Mouse (Mus musculus) heart, postnatal 4 days (tissue): ENCODE measurements around the gene Astn2. TPM values are rescaled to one million over a fixed set of nuclear protein-coding genes. Genes with fewer than 3 reads are reported as not detected.

Source experiments
- DNase-seq: peaks from one replicate; pipeline ENCODE4 v3.0.0; 2021
- total RNA-seq, 2 experiments: library from RNA; stranded (reverse); gene quantifications; 2 replicates each; pipeline ENCODE4 v1.2.3; 2021

The Astn2 gene
- total RNA-seq, 2 experiments from 2014 or later, result 2.7 to 3.5 TPM

DNA sequence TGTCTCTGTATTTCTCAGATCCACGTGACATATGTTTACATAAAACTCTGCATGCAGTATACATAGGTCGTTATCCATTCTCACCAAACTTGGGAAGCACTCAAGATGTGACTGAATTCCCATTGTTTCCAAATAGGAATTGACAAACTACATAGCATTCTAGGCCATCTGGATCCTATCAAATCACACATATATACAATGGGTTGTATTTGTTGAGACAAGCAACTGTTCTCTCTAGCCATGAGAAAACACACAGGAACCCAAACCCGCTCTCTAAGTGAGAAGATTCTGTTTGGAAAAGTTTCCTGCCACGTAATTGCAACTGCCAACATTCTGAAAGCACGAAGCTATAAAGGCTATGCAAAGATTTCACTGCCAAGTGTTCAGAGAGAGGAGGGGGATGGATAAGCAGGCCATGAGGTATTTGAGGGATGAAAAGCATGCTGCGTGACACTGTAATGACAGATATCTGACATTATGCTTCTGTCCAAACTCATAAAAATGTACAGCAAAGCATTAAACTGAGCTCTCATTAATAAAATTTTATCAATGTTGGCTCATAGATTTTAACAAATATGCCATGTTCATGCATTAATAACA, 732.7 kb downstream of the Astn2 start:
- no peak for DNase-seq

- no peak for DNase-seq
These were observed 737.3 kb downstream of the Astn2 start for GRCm38 (mm10) chr4:65667030-65667610.

GRCm38 (mm10) chr4:65663176-65663575, 741.2 kb downstream of the Astn2 start:
- DNase-seq, result no peak

- peak; percentile 89 for DNase-seq
These were observed 749.7 kb downstream of the Astn2 start for GRCm38 (mm10) chr4:65654723-65655122.

- no peak for DNase-seq
These were observed 761.8 kb downstream of the Astn2 start for GRCm38 (mm10) chr4:65642611-65643010.

- DNase-seq, result no peak
These were observed 766.2 kb downstream of the Astn2 start for GRCm38 (mm10) chr4:65638231-65638630.

DNA sequence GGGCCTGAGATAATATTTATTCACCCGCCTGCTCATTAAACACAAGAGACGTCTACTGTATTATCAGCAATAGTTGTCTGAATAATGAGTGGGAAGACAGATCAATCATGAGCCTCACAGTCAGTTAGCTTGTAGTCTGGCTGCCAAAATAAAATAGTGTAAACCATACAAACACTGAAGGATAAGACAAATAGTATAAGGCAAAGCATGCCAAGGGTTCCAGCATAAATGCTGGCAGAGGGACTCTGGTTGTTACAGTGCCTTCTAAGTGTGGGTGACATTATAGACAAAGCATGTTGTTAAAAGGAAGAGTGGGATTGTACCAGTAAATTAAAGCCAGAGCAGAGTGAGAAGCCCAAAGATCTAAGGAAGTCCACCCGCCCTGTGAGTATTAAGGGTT, 784.3 kb downstream of the Astn2 start:
- DNase-seq, result no peak

DNA sequence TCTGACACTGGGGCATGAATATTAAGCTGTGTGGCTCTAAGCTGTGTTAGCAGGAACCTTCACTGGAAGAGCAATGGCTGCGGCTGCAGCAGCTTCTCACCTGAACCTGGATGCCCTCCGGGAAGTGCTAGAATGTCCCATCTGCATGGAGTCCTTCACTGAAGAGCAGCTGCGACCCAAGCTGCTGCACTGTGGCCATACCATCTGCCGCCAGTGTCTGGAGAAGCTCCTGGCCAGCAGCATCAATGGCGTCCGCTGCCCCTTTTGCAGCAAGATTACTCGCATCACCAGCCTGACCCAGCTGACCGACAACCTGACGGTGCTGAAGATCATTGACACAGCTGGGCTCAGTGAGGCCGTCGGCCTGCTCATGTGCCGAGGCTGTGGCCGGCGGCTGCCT, 791.3 kb downstream of the Astn2 start:
- DNase-seq, result no peak

GRCm38 (mm10) chr4:65610896-65611295, 793.5 kb downstream of the Astn2 start:
- no peak for DNase-seq

DNA sequence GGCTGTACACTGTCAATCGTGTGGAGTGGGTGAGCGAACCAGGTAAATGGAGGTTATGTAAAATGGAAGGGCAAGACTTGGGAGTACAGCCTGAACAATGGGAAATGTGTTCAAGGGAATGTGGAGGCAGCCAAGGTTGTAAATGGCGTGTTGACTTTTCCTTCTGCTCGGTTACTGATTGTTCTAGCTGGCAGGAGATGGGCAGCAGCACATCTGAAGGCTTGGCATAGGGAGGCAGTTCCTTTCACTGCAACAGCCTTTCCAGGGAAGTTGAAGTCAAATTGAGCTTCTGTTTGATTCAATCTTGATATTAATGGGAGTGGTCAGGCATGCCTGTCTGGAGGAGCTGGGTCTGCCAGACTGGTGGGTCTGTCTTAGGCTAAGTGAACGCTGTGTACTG, 794.1 kb downstream of the Astn2 start:
- no peak for DNase-seq

DNA sequence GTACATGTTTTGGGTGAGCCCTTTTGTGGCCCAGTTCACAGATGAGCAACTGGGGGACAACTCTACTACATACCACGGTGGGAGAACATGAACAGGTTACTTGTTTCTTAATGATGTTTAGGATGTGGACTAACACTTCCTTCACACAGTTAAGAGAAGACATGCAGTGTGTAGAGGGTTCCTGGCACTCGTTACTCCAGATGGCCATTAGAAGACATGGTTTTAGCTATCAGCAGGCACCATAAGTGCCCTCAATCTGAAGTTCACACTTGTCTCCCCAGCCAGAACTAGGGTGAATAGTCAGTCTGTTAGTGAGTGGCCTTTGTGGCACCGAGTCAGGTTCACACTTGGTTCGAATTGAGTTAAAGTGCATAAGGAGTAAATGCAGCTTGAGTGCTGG, 796.3 kb downstream of the Astn2 start:
- no peak for DNase-seq

DNA sequence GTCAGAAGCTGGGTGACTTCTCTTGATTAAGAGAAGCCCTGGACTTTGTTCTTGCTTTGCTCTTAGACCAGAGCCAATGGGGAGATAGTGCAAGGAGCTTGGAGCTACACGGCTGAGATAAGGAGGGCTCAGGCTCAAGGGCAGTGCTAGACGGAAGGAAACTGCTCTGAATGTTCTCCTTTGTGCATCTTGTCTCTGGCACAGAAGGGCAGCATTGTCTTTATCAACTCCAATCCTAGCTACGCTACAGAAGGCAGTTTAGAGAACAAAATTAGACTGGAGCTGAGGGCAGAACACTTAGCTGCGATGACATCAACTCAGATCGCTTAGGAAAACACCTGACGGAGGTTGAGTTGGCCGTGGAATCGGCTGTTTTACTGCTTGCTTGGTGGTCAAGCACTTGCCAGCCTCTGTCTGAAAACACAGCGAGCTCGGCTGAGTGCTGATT, 797.2 kb downstream of the Astn2 start:
- no peak for DNase-seq

DNA sequence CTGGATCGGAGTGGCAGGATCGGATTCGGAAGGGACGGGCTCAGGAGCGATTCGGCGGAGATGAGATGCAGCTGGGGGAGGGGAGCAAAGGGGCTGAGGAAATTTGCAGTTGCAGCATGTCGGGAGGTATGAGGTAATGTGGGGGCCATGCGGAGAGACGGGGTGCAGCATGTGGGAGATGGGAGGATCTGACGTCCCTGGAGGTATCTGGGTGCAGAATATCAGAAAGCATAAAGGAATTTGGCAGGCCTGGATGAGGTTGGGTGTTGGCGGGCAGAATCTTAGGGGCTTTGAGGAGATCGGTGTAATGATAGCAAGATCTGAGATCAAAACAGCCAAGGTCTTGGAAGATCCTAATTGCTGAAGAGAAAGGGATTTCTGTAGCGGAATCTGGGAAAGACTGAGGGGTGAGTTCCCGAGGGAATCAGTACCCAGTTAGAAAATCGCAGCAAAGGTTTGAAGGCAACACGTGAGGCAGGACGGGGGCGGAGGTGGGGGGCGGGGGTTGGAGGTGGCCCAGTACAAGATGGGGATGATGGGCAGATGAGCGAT, 799.2 kb downstream of the Astn2 start:
- DNase-seq, result no peak

DNA sequence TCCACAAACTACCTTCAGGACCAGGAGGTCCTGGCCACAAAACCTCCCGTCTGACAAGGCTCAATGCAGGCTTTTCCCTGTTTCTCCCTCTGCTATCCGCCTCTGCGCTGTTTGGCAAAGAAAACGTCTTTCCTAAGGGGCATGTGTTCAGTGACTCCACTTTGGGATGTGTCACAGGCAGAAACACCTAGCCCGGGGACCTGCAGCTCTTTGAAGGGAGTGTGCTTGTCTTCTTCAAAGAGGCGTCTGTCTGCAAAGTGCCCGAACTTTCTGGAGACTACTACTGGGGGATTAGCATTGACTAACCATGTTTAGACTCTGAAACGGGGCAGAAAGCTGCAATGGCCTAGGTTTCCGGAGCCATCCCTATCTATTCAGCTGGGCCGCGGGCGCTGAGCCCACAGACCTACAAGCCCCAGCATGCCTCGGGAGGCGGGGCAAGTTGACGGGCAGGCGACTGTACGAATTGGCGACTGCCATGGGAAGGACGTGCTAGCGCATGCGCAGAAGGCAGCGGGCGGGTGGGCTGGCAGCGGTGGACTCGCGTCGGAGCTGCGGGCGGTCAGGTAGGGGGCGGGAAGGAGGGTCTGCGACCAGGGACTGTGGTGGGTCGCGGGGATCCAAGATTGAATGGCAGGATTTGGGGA, 799.8 kb downstream of the Astn2 start, which contains the start of gene Trim32:
Gene Trim32, plus strand, starts transcription at position 483 of the 647 bp plus-strand sequence.
- peak; percentile 100 for DNase-seq

- DNase-seq, result no peak
These were observed 809.6 kb downstream of the Astn2 start for GRCm38 (mm10) chr4:65594601-65595369.

DNA sequence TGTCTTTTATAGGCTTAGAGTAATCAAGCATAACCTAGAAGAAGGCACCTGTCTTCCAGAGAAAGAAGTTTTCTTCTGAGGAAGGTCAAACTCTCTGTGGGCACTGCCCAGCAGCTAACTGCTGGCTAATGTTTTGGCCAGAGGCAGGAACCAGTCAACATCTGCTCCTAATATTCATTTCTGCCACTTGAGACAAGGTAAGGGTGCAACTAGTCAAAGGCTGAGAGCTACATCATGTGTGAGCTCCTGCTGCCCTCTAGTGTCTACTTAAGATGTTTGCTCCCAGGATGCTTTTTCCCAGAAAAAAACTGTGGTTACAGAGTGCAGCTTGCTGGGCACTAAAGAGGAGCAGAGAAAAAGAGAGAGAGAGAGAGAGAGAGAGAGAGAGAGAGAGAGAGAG, 814.6 kb downstream of the Astn2 start:
- peak; percentile 36 for DNase-seq

GRCm38 (mm10) chr4:65586947-65587346, 817.5 kb downstream of the Astn2 start:
- DNase-seq, result no peak

- DNase-seq, result no peak
These were observed 824.2 kb downstream of the Astn2 start for GRCm38 (mm10) chr4:65580254-65580653.

- DNase-seq, result no peak
These were observed 838.9 kb downstream of the Astn2 start for GRCm38 (mm10) chr4:65565493-65565892.

DNA sequence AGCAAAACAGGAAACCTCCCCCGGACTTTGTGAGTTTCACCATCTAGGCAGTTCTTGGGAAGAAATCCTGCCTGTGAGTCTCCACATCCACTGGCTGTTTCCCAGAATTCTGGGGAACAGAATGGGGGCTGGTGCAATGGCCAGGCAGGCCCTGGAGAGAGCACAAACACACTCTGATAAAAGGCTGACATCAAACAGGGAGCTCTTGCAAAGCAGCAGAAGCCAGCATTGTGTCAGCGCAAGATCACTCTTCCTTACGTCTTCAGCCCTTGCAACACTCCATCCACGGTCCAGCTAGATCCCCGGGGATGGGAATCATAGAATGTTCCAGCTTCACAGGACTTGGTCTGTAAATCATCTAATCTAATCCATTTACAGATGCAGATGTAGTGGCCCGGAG, 855.9 kb downstream of the Astn2 start:
- peak; percentile 26 for DNase-seq

DNA sequence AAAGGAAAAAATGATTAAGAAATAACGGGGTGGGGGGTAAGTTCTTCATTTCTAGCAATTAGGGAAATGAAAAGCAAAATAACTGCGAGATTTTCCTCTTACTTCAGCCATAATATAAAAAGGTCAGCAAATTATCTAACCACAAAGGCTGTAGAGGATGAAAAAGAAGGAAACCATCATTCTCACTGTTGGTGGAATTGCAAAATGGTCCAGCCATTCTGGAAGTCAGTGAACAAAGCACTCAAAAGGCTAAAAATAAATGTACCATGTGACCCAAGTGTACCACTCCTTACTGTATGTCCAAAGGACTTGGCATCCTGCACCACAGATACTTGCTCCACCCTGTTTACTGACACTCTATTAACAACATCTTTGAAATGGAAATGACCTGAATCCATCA, 858.8 kb downstream of the Astn2 start:
- DNase-seq, result no peak

- no peak for DNase-seq
These were observed 872.2 kb downstream of the Astn2 start for GRCm38 (mm10) chr4:65532071-65532736.
